Mouse (Mus musculus): Measurements from ENCODE around the gene Mcoln2. TPM values are rescaled to one million over a fixed set of nuclear protein-coding genes. Genes with fewer than 3 reads are reported as not detected.
A peak's percentile ranks its signal among the peaks of the same experiment; 100 is the strongest.

Gene Mcoln2
- total and polyA plus RNA-seq, 3 experiments = 31.0 to 34.9 (median 32.0) TPM

DNA sequence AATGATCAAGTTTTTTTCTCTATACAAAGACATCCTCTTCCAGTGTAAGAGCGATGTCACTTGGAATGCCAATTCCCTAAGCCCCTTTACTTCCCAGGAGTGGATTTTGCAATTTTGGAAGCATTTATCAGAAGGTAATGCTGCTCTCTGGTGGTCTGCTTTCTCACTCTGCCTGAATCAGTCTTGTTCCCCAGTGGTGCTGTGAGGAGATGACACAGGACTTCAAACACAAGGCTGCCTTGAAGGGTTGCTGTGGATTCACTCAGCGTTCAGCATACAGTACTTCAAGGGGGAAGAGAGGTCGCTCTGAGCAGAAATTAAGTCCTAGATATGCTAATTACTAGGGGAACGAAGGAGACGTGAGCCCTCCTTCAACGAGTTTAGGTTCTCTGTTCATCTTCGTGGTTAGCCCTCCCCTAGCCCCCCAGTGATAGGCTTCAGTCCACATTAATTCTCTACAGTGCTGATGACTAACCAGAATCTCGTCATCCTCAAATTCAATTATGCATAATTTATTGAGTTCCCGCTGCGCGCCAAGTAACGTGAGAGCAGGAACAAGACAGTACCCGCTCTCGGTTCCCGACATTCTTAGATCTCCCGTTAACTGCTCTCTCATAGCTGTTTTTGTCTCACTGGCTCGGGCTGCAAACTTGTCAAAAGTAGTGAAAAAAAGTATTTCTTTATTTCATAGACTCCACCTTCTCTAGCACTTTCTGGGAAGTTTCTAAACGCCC is 42.4 kb upstream of the Mcoln2 start:
- peak overlapping the region in 2 of 3 experiments; percentile 15 to 51 for H3K4me3 ChIP-seq (replicated peaks in 1 of 3; ENCODE audit: low read depth in 2 of 3, low read length in 2 of 3, poor library complexity in 1 of 3)
- H3K9ac ChIP-seq (ENCODE audit: insufficient read depth, low read depth) = peak overlapping the region; percentile 17; the same call in 1 of the 2 replicates
- in situ Hi-C loops (cut with MboI; ENCODE audit: low pct_ligation_motif_present, low pct_unique_long_range_greater_than_20kb, low sequenced_read_pairs) = no loop called here

DNA sequence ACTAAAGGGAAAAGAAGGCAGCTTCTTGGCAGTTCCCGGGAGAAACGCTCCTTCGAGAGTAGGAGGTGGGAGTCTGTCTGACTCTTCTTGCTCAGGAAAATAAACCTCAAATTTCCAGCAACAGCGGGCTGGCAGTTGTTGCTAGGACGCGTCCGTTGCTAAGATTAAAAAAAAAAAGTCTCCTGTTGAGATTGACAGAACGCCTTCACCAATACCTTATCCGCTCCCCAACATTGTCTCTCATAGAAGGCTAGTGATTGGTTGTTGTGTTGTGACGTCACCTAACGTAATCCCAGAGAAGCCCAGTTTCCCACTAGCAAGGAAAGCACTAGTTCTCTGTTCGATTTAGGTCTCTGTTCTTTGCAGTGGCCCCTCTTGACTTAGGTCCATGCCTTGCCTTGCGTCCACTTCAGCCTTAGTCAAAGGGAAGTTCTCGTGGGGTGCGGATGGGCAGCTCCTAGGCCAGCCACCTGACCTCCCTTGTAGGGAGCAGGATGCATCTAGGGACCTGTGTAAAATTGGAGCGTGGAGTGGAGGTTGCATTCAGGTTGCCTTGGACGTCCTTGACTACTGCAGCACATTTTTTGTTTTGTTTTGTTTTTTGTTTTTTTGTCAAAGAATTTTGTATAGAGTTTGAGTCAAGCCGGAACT is 41.6 kb upstream of the Mcoln2 start, which contains the start of gene Wdr63:
Gene Wdr63, minus strand, starts transcription at position 210 of the 651 bp plus-strand sequence.
- peaks cover 13% of the 10 kb centered on the region for H3K9me3 ChIP-seq (replicated peaks; ENCODE audit: low read length)
- in situ Hi-C loops (cut with MboI; ENCODE audit: low pct_ligation_motif_present, low pct_unique_long_range_greater_than_20kb, low sequenced_read_pairs) (no loop called here), dilution Hi-C loops (cut with MboI; ENCODE audit: extremely low pct_ligation_motif_present, extremely low pct_unique_long_range_greater_than_20kb, low sequenced_read_pairs) (no loop called here)
- H3K9ac ChIP-seq (ENCODE audit: insufficient read depth, low read depth) = peak within 1 kb of the TSS; percentile 17; the same call in 1 of the 2 replicates
- no peak for DNase-seq (ENCODE audit: extremely low read depth)
- peak within 1 kb of the TSS in 2 of 3 experiments; percentile 15 to 51 for H3K4me3 ChIP-seq (replicated peaks in 1 of 3; ENCODE audit: low read depth in 2 of 3, low read length in 2 of 3, poor library complexity in 1 of 3)
- peaks cover 6 to 15% of the 10 kb centered on the region in 2 experiments for H3K4me1 ChIP-seq (ENCODE audit: control insufficient read depth in 1 of 2, insufficient read depth in 2 of 2)
- no peaks in the 10 kb centered on the region for H3K36me3 ChIP-seq (replicated peaks in 1 of 2; ENCODE audit: control insufficient read depth in 1 of 2, insufficient read depth in 1 of 2, low read length in 1 of 2)
- H3K4me2 ChIP-seq (ENCODE audit: insufficient read depth, low read depth, poor library complexity, severe bottlenecking) = peak within 1 kb of the TSS; percentile 99
- no peaks in the 10 kb centered on the region for H3K79me2 ChIP-seq (replicated peaks; ENCODE audit: control insufficient read depth, extremely low read depth, insufficient read depth, poor library complexity, severe bottlenecking)
- H3K27ac ChIP-seq (ENCODE audit: insufficient read depth, low read depth) = no peak within 1 kb of the TSS
- no peaks in the 10 kb centered on the region for H3K27me3 ChIP-seq (replicated peaks)
- TF ChIP-seq BHLHE40 (IDR thresholded peaks at IDR 0.05; ENCODE audit: low read depth, low read length) = no peak
- no peak; the same call in 1 of the 2 replicates for TF ChIP-seq TBP (conservative IDR thresholded peaks at IDR 0.05; ENCODE audit: low read depth, low read length)
- TF ChIP-seq POLR2A (IDR thresholded peaks at IDR 0.05; ENCODE audit: low read depth, low read length) = no peak
- no peak for TF ChIP-seq ELF1 (IDR thresholded peaks at IDR 0.05; ENCODE audit: low read depth, low read length)
- TF ChIP-seq MXI1 (IDR thresholded peaks at IDR 0.05; ENCODE audit: low read depth, low read length) = peak; percentile 88
- TF ChIP-seq KAT2A (IDR thresholded peaks at IDR 0.05; ENCODE audit: insufficient replicate concordance, low read length) = no peak
- TF ChIP-seq ZMIZ1 (IDR thresholded peaks at IDR 0.05; ENCODE audit: low read depth, low read length) = no peak
- 0 out of 2 replicates have a peak, but pooled peaks have one; percentile 4 for TF ChIP-seq USF2 (conservative IDR thresholded peaks at IDR 0.05; ENCODE audit: low read depth, low read length)
- TF ChIP-seq MEF2A (IDR thresholded peaks at IDR 0.05; ENCODE audit: borderline replicate concordance, low read depth, low read length) = no peak
- TF ChIP-seq RAD21 (IDR thresholded peaks at IDR 0.05; ENCODE audit: low read depth, low read length) = no peak
- TF ChIP-seq HCFC1 (IDR thresholded peaks at IDR 0.05; ENCODE audit: low read depth, low read length) = no peak
- TF ChIP-seq E2F4 (IDR thresholded peaks at IDR 0.05; ENCODE audit: insufficient replicate concordance, low read depth, low read length) = no peak
- peak; percentile 41; the same call in 1 of the 2 replicates for TF ChIP-seq JUN (IDR thresholded peaks at IDR 0.05; ENCODE audit: insufficient read depth, low read depth, low read length)
- TF ChIP-seq CHD2 (IDR thresholded peaks at IDR 0.05; ENCODE audit: low read length) = peak; percentile 92
- no peak for TF ChIP-seq POLR2AphosphoS2 (IDR thresholded peaks at IDR 0.05; ENCODE audit: low read depth, low read length)
- TF ChIP-seq GABPA (IDR thresholded peaks at IDR 0.05; ENCODE audit: insufficient replicate concordance, low read depth, low read length) = no peak
- TF ChIP-seq ZKSCAN1 (IDR thresholded peaks at IDR 0.05; ENCODE audit: borderline replicate concordance, low read depth, low read length) = no peak
- TF ChIP-seq ZC3H11A (IDR thresholded peaks at IDR 0.05; ENCODE audit: low read depth, low read length) = no peak
- TF ChIP-seq MAFK (IDR thresholded peaks at IDR 0.05; ENCODE audit: insufficient replicate concordance, low read length) = no peak
- TF ChIP-seq CTCF (conservative IDR thresholded peaks at IDR 0.05 in 1 of 2, IDR thresholded peaks at IDR 0.05 in 1 of 2; ENCODE audit: low read depth in 2 of 2, low read length in 2 of 2) = no peak
- TF ChIP-seq PAX5 (IDR thresholded peaks at IDR 0.05; ENCODE audit: low read length) = no peak
- peak; percentile 99 for TF ChIP-seq ZNF384 (IDR thresholded peaks at IDR 0.05; ENCODE audit: low read depth, low read length)
- TF ChIP-seq SMC3 (IDR thresholded peaks at IDR 0.05; ENCODE audit: low read depth, low read length) = no peak
- TF ChIP-seq JUND (conservative IDR thresholded peaks at IDR 0.05; ENCODE audit: low read depth, low read length) = peak; percentile 75
- TF ChIP-seq UBTF (IDR thresholded peaks at IDR 0.05; ENCODE audit: low read depth, low read length) = no peak
- TF ChIP-seq ETS1 (conservative IDR thresholded peaks at IDR 0.05; ENCODE audit: low read depth, low read length) = no peak
- TF ChIP-seq CHD1 (IDR thresholded peaks at IDR 0.05; ENCODE audit: low read depth, low read length) = no peak

More for the DNA sequence above, 42.4 kb upstream of the Mcoln2 start:
- no peak for DNase-seq (ENCODE audit: extremely low read depth)
- Histone ChIP-seq H3K9me3 (replicated peaks; ENCODE audit: low read length) (peaks cover 17% of the 10 kb centered on the region), H3K36me3 (replicated peaks in 1 of 2; ENCODE audit: control insufficient read depth in 1 of 2, insufficient read depth in 1 of 2, low read length in 1 of 2) (no peaks in the 10 kb centered on the region), H3K27me3 (replicated peaks) (no peaks in the 10 kb centered on the region), H3K27ac (ENCODE audit: insufficient read depth, low read depth) (no peak overlapping the region), H3K4me2 (ENCODE audit: insufficient read depth, low read depth, poor library complexity, severe bottlenecking) (peak overlapping the region; percentile 99), H3K79me2 (replicated peaks; ENCODE audit: control insufficient read depth, extremely low read depth, insufficient read depth, poor library complexity, severe bottlenecking) (no peaks in the 10 kb centered on the region), H3K4me1 (ENCODE audit: control insufficient read depth in 1 of 2, insufficient read depth in 2 of 2) (peaks cover 6 to 15% of the 10 kb centered on the region in 2 experiments)
- dilution Hi-C loops (cut with MboI; ENCODE audit: extremely low pct_ligation_motif_present, extremely low pct_unique_long_range_greater_than_20kb, low sequenced_read_pairs) = no loop called here
- TF ChIP-seq MEF2A (IDR thresholded peaks at IDR 0.05; ENCODE audit: borderline replicate concordance, low read depth, low read length) = no peak
- TF ChIP-seq SIN3A (IDR thresholded peaks at IDR 0.05; ENCODE audit: low read length) = no peak
- TF ChIP-seq EP300 (IDR thresholded peaks at IDR 0.05; ENCODE audit: low read length) = peak; percentile 28; the same call in 1 of the 2 replicates
- peak; percentile 44 for TF ChIP-seq BHLHE40 (IDR thresholded peaks at IDR 0.05; ENCODE audit: low read depth, low read length)
- peak in 1 of 2 experiments; percentile 37; a peak in 2 of 4 replicates for TF ChIP-seq CTCF (conservative IDR thresholded peaks at IDR 0.05 in 1 of 2, IDR thresholded peaks at IDR 0.05 in 1 of 2; ENCODE audit: low read depth in 2 of 2, low read length in 2 of 2)
- 0 out of 2 replicates have a peak, but pooled peaks have one; percentile 80 for TF ChIP-seq E2F4 (IDR thresholded peaks at IDR 0.05; ENCODE audit: insufficient replicate concordance, low read depth, low read length)
- 0 out of 2 replicates have a peak, but pooled peaks have one; percentile 12 for TF ChIP-seq ELF1 (IDR thresholded peaks at IDR 0.05; ENCODE audit: low read depth, low read length)
